Mouse (Mus musculus): ENCODE measurements around the gene Usp48. TPM values are rescaled to one million over a fixed set of nuclear protein-coding genes. Genes with fewer than 3 reads are reported as not detected.

Gene Usp48
- polyA plus RNA-seq, 1 experiment from 2014 or later = 54.3 TPM

DNA sequence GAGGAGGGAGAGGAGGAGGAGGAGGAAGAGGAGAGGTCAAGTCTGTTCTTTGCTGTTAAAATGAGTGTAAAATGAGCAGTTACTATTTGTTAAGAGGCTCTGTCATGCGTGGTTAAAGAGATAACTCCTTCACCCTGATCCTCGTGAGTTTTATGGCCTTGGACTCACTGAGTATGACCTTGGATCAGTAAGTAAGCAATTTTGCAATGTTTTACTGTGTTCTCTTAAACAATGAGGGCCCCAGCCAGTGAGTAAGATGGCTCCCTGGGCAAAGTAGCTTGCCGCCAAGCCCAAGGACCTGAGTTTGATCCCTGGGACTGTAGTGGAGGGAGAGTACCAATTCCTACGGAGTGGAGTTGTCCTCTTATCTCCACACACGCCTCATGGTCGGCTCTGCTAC is 107.4 kb downstream of the Usp48 start:
- H3K27me3 ChIP-seq (ENCODE audit: control insufficient read depth, insufficient read depth, low read depth, low read length) = no peaks in the 10 kb centered on the region
- no peak overlapping the region for H3K27ac ChIP-seq (ENCODE audit: low read length)
- peaks cover 34% of the 10 kb centered on the region for H3K4me1 ChIP-seq (replicated peaks; ENCODE audit: control insufficient read depth, insufficient read depth, low read length)
- no peak overlapping the region for H3K4me3 ChIP-seq (ENCODE audit: low read length)
- 37% methylated on average over 6 of the region's 6 CpGs for WGBS
- ATAC-seq (ENCODE audit: low read depth) = no peak
- no peaks in the 10 kb centered on the region for H3K9me3 ChIP-seq (ENCODE audit: control insufficient read depth, low read length)
- no peak overlapping the region for H3K9ac ChIP-seq (ENCODE audit: low read length)
- no peaks in the 10 kb centered on the region for H3K36me3 ChIP-seq (ENCODE audit: control insufficient read depth, insufficient read depth, low read length)
- no peak overlapping the region for H3K4me2 ChIP-seq (ENCODE audit: low read depth, low read length)

DNA sequence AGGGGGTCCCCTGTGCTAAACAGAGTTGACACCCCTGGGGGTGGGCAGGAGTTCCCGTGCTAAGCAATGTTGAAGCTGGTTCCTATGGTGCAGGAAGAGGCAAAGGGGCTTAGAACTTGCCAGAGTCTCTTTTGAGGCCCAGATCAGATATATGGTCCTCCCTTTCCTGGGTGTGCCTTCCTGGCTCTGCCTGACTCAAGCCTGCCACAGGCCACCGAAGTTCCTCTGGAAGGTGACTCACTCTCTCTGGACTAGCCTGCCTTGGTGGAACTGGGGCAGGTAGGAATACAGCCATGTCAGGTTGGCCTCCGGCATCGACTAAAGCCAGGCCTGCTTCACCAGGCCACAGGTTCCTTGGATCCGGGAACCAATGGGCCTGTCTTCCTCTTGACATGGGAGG is 109.5 kb downstream of the Usp48 start:
- no peak for ATAC-seq (ENCODE audit: low read depth)
- WGBS = 90% methylated on average over 5 of the region's 5 CpGs
- Histone ChIP-seq H3K9ac (ENCODE audit: low read length) (no peak overlapping the region), H3K4me2 (ENCODE audit: low read depth, low read length) (no peak overlapping the region), H3K9me3 (ENCODE audit: control insufficient read depth, low read length) (no peaks in the 10 kb centered on the region), H3K4me3 (ENCODE audit: low read length) (no peak overlapping the region), H3K27me3 (ENCODE audit: control insufficient read depth, insufficient read depth, low read depth, low read length) (peaks cover 6% of the 10 kb centered on the region; the same call in 1 of the 2 replicates), H3K36me3 (ENCODE audit: control insufficient read depth, insufficient read depth, low read length) (no peaks in the 10 kb centered on the region), H3K27ac (ENCODE audit: low read length) (no peak overlapping the region), H3K4me1 (replicated peaks; ENCODE audit: control insufficient read depth, insufficient read depth, low read length) (peaks cover 25% of the 10 kb centered on the region)

- H3K36me3 ChIP-seq (ENCODE audit: control insufficient read depth, insufficient read depth, low read length) = no peaks in the 10 kb centered on the region
- WGBS = 71% methylated on average over 2 of the region's 2 CpGs
- peaks cover 15% of the 10 kb centered on the region for H3K4me1 ChIP-seq (replicated peaks; ENCODE audit: control insufficient read depth, insufficient read depth, low read length)
- H3K4me2 ChIP-seq (ENCODE audit: low read depth, low read length) = no peak overlapping the region
- H3K9ac ChIP-seq (ENCODE audit: low read length) = no peak overlapping the region
- H3K9me3 ChIP-seq (ENCODE audit: control insufficient read depth, low read length) = no peaks in the 10 kb centered on the region
- H3K27ac ChIP-seq (ENCODE audit: low read length) = no peak overlapping the region
- H3K27me3 ChIP-seq (ENCODE audit: control insufficient read depth, insufficient read depth, low read depth, low read length) = peaks cover 6% of the 10 kb centered on the region; the same call in 1 of the 2 replicates
- H3K4me3 ChIP-seq (ENCODE audit: low read length) = no peak overlapping the region
- no peak for ATAC-seq (ENCODE audit: low read depth)
These were observed 111.0 kb downstream of the Usp48 start for GRCm38 (mm10) chr4:137704561-137704960.

GRCm38 (mm10) chr4:137705379-137705778 is 111.8 kb downstream of the Usp48 start:
- H3K9me3 ChIP-seq (ENCODE audit: control insufficient read depth, low read length) = no peaks in the 10 kb centered on the region
- WGBS = 48% methylated on average over 5 of the region's 5 CpGs
- H3K4me1 ChIP-seq (replicated peaks; ENCODE audit: control insufficient read depth, insufficient read depth, low read length) = peaks cover 7% of the 10 kb centered on the region; the same call in 1 of the 2 replicates
- no peak overlapping the region for H3K9ac ChIP-seq (ENCODE audit: low read length)
- ATAC-seq (ENCODE audit: low read depth) = no peak
- no peak overlapping the region for H3K4me3 ChIP-seq (ENCODE audit: low read length)
- no peak overlapping the region for H3K27ac ChIP-seq (ENCODE audit: low read length)
- no peak overlapping the region for H3K4me2 ChIP-seq (ENCODE audit: low read depth, low read length)
- peaks cover 6% of the 10 kb centered on the region; the same call in 1 of the 2 replicates for H3K27me3 ChIP-seq (ENCODE audit: control insufficient read depth, insufficient read depth, low read depth, low read length)
- no peaks in the 10 kb centered on the region for H3K36me3 ChIP-seq (ENCODE audit: control insufficient read depth, insufficient read depth, low read length)

GRCm38 (mm10) chr4:137706510-137706909 is 113.0 kb downstream of the Usp48 start:
- no peaks in the 10 kb centered on the region for H3K36me3 ChIP-seq (ENCODE audit: control insufficient read depth, insufficient read depth, low read length)
- no peaks in the 10 kb centered on the region for H3K9me3 ChIP-seq (ENCODE audit: control insufficient read depth, low read length)
- peaks cover 6% of the 10 kb centered on the region; the same call in 1 of the 2 replicates for H3K27me3 ChIP-seq (ENCODE audit: control insufficient read depth, insufficient read depth, low read depth, low read length)
- H3K4me1 ChIP-seq (replicated peaks; ENCODE audit: control insufficient read depth, insufficient read depth, low read length) = peaks cover 5% of the 10 kb centered on the region; the same call in 1 of the 2 replicates
- peak overlapping the region; percentile 42 for H3K27ac ChIP-seq (ENCODE audit: low read length)
- peak; percentile 16; the same call in 1 of the 2 replicates for ATAC-seq (ENCODE audit: low read depth)
- no peak overlapping the region for H3K4me3 ChIP-seq (ENCODE audit: low read length)
- no peak overlapping the region for H3K9ac ChIP-seq (ENCODE audit: low read length)
- peak overlapping the region; percentile 86 for H3K4me2 ChIP-seq (ENCODE audit: low read depth, low read length)
- 53% methylated on average over 7 of the region's 7 CpGs for WGBS

DNA sequence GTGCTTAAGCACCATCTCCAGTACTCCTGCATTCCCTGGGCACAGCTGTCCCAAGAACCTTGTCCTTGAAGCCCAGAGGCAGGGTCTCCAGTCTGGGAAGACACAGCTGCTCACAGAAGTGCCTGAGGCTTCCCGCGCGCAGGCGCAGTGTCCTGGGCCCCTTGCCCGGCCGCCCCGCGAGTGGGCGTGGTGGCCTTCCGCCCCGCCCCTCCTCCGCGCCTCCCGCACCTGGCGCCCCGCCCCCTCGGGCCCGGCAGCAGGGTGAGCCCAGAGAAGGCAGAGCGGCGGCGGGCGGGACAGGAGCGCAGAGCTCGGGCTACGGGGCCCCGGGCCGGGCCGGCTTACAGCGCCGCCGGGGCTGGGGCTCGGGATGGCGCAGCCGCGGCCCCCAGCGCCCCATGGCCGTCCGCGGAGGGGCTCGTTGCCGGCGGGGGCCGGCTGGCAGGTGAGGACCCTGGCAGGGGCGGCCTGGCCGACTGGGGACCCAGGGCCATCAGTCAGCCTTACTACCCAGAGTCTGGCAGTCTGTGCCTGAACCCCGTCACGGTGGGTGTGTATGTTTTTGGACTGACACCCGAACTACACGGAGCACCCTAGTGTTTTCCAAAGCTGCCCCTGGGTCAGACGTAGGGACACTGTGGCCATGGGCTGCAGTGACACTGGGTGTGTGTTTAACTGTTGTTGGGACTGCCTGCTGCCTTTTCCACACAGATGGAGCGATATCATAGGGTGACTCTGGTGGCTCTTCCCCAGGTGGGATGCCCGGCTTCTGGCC is 113.8 kb downstream of the Usp48 start:
- 3% methylated on average over 30 of the region's 52 CpGs for WGBS
- Histone ChIP-seq H3K9me3 (ENCODE audit: control insufficient read depth, low read length) (no peaks in the 10 kb centered on the region), H3K27ac (ENCODE audit: low read length) (no peak overlapping the region), H3K4me3 (ENCODE audit: low read length) (peak overlapping the region; percentile 60), H3K36me3 (ENCODE audit: control insufficient read depth, insufficient read depth, low read length) (no peaks in the 10 kb centered on the region), H3K4me1 (replicated peaks; ENCODE audit: control insufficient read depth, insufficient read depth, low read length) (peaks cover 5% of the 10 kb centered on the region; the same call in 1 of the 2 replicates), H3K9ac (ENCODE audit: low read length) (peak overlapping the region; percentile 77), H3K4me2 (ENCODE audit: low read depth, low read length) (peak overlapping the region; percentile 86), H3K27me3 (ENCODE audit: control insufficient read depth, insufficient read depth, low read depth, low read length) (peaks cover 7% of the 10 kb centered on the region)
- ATAC-seq (ENCODE audit: low read depth) = peak; percentile 88

Other genes with a start within 250 kb of the Usp48 start
- 699 and 707 TPM in 2 replicates for gene Cdc42, start 236.0 kb upstream of the Usp48 start, polyA plus RNA-seq (2015; fragmentation: Nextera tagmentation; extraction: Ambion mirVana)
- gene Cela3a, start 184.0 kb upstream of the Usp48 start, polyA plus RNA-seq (2015; fragmentation: Nextera tagmentation; extraction: Ambion mirVana) = not detected in 2 replicates
- gene Cela3b, start 163.2 kb upstream of the Usp48 start, polyA plus RNA-seq (2015; fragmentation: Nextera tagmentation; extraction: Ambion mirVana) = not detected in 2 replicates
- not detected in 2 replicates for gene 1700013G24Rik, start 140.5 kb upstream of the Usp48 start, polyA plus RNA-seq (2015; fragmentation: Nextera tagmentation; extraction: Ambion mirVana)
- gene Hspg2, start 125.0 kb upstream of the Usp48 start, polyA plus RNA-seq (2015; fragmentation: Nextera tagmentation; extraction: Ambion mirVana) = 34.7 and 35.2 TPM in 2 replicates
- 1.2 TPM in 1 of 2 replicates, not detected in the other for gene Ldlrad2, start 19.2 kb upstream of the Usp48 start, polyA plus RNA-seq (2015; fragmentation: Nextera tagmentation; extraction: Ambion mirVana)
- gene Rap1gap, start 71.0 kb downstream of the Usp48 start, polyA plus RNA-seq (2015; fragmentation: Nextera tagmentation; extraction: Ambion mirVana) = 8.7 and 14.0 TPM in 2 replicates
- gene Alpl, start 202.6 kb downstream of the Usp48 start, polyA plus RNA-seq (2015; fragmentation: Nextera tagmentation; extraction: Ambion mirVana) = 4.4 and 9.4 TPM in 2 replicates

All from lung, embryonic 16.5 days (tissue).